Mouse (Mus musculus) ovary, adult 10 weeks (tissue): ENCODE results near the gene Gm5862. TPM values are rescaled to one million over a fixed set of nuclear protein-coding genes. Genes with fewer than 3 reads are reported as not detected.

Experiments
- polyA plus RNA-seq: library from polyadenylated mRNA; stranded (reverse); fragments of 350-450 nt; fragmentation: Illumina TruSeq; extraction: RNeasy Lipid Tissue Mini Kit (QIAGEN cat#74804); gene quantifications from one replicate; pipeline ENCODE4 v1.2.3, GENCODE M21; 2014

The Gm5862 gene
- polyA plus RNA-seq, result 0.40 TPM

DNA sequence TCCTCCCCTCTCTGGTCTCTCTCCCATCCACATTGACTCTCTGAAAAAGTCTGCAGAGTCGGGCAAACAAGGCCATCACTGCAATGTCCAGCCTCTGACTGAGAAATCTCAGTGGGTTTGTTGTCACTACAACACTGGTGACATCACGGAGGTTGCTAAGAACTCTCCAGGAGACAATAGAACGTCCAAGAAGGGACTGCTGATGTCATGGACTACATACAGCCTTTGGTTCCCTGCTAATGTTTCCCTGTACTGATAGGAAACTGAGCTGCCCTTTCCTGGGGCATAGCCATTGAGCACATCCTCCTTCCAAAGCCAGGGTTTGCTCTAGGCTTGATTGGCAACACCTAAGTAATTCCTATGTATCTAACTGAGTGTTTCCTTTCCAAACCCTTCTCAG lies at the start of gene Gm5862:
Gene Gm5862 (minus strand): TSS at position 101 of the 400 bp plus-strand sequence.

DNA sequence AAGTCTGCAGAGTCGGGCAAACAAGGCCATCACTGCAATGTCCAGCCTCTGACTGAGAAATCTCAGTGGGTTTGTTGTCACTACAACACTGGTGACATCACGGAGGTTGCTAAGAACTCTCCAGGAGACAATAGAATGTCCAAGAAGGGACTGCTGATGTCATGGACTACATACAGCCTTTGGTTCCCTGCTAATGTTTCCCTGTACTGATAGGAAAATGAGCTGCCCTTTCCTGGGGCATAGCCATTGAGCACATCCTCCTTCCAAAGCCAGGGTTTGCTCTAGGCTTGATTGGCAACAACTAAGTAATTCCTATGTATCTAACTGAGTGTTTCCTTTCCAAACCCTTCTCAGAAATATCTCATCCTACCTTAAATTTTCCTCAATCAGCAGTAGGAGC lies 35.8 kb upstream of the Gm5862 start, which contains the start of gene Gm7347:
Gene Gm7347 (minus strand): TSS at position 101 of the 400 bp plus-strand sequence.

DNA sequence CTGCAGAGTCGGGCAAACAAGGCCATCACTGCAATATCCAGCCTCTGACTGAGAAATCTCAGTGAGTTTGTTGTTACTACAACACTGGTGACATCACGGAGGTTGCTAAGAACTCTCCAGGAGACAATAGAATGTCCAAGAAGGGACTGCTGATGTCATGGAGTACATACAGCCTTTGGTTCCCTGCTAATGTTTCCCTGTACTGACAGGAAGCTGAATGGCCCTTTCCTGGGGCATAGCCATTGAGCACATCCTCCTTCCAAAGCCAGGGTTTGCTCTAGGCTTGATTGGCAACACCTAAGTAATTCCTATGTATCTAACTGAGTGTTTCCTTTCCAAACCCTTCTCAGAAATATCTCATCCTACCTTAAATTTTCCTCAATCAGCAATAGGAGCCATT lies 16.7 kb upstream of the Gm5862 start, which contains the start of gene Speer4a:
Gene Speer4a (minus strand): TSS at position 101 of the 400 bp plus-strand sequence.

DNA sequence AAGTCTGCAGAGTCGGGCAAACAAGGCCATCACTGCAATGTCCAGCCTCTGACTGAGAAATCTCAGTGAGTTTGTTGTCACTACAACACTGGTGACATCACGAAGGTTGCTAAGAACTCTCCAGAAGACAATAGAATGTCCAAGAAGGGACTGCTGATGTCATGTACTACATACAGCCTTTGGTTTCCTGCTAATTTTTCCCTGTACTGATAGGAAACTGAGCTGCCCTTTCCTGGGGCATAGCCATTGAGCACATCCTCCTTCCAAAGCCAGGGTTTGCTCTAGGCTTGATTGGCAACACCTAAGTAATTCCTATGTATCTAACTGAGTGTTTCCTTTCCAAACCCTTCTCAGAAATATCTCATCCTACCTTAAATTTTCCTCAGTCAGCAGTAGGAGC lies 18.0 kb downstream of the Gm5862 start, which contains the start of gene Gm1979:
Gene Gm1979 (minus strand): TSS at position 101 of the 400 bp plus-strand sequence.

DNA sequence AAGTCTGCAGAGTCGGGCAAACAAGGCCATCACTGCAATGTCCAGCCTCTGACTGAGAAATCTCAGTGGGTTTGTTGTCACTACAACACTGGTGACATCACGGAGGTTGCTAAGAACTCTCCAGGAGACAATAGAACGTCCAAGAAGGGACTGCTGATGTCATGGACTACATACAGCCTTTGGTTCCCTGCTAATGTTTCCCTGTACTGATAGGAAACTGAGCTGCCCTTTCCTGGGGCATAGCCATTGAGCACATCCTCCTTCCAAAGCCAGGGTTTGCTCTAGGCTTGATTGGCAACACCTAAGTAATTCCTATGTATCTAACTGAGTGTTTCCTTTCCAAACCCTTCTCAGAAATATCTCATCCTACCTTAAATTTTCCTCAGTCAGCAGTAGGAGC lies 34.2 kb downstream of the Gm5862 start, which contains the start of gene Gm21698:
Gene Gm21698 (minus strand): TSS at position 101 of the 400 bp plus-strand sequence.

DNA sequence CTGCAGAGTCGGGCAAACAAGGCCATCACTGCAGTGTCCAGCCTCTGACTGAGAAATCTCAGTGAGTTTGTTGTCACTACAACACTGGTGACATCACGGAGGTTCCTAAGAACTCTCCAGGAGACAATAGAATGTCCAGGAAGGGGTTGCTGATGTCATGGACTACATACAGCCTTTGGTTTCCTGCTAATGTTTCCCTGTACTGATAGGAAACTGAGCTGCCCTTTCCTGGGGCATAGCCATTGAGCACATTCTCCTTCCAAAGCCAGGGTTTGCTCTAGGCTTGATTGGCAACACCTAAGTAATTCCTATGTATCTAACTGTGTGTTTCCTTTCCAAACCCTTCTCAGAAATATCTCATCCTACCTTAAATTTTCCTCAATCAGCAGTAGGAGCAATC lies 50.2 kb downstream of the Gm5862 start, which contains the start of gene Gm21680:
Gene Gm21680 (minus strand): TSS at position 101 of the 400 bp plus-strand sequence.

Other genes starting within 250 kb of the Gm5862 start
- 1.7 TPM for gene Gm21663, start 80.5 kb downstream of the Gm5862 start, polyA plus RNA-seq
- 3.0 TPM for gene Gm21671, start 68.5 kb downstream of the Gm5862 start, polyA plus RNA-seq
- not detected for gene Gm21680, start 50.3 kb downstream of the Gm5862 start, polyA plus RNA-seq
- 3.8 TPM for gene Gm21698, start 34.3 kb downstream of the Gm5862 start, polyA plus RNA-seq
- gene Gm1979, start 18.1 kb downstream of the Gm5862 start, polyA plus RNA-seq, result 1.3 TPM
- 4.7 TPM for gene Speer4a, start 16.6 kb upstream of the Gm5862 start, polyA plus RNA-seq
- gene Gm7347, start 35.7 kb upstream of the Gm5862 start, polyA plus RNA-seq, result 0.77 TPM
- 0.31 TPM for gene Gm10471, start 66.4 kb upstream of the Gm5862 start, polyA plus RNA-seq
- 0.91 TPM for gene 5031410I06Rik, start 82.4 kb upstream of the Gm5862 start, polyA plus RNA-seq
- 0.97 TPM for gene Gm10220, start 98.5 kb upstream of the Gm5862 start, polyA plus RNA-seq
- gene Gm7361, start 234.8 kb upstream of the Gm5862 start, polyA plus RNA-seq, result 6.3 TPM